Mouse (Mus musculus) lung, postnatal 36 days (tissue): ENCODE measurements around the gene 4930523C07Rik.

Experiments used
- DNase-seq: peaks from one replicate; pipeline ENCODE4 v3.0.0; 2022; ENCODE audit warnings: mixed read lengths

Gene 4930523C07Rik

GRCm38 (mm10) chr1:160046786-160047185 lies 2.6 kb downstream of the 4930523C07Rik start:
- no peak for DNase-seq

- no peak for DNase-seq
Observed at GRCm38 (mm10) chr1:160047481-160047931, 3.3 kb downstream of the 4930523C07Rik start.

- DNase-seq, result no peak
Observed at GRCm38 (mm10) chr1:160049131-160049880, 5.1 kb downstream of the 4930523C07Rik start.

- DNase-seq, result no peak
Observed at GRCm38 (mm10) chr1:160050898-160051297, 6.7 kb downstream of the 4930523C07Rik start.

GRCm38 (mm10) chr1:160052556-160053315 lies 8.6 kb downstream of the 4930523C07Rik start:
- DNase-seq, result no peak

DNA sequence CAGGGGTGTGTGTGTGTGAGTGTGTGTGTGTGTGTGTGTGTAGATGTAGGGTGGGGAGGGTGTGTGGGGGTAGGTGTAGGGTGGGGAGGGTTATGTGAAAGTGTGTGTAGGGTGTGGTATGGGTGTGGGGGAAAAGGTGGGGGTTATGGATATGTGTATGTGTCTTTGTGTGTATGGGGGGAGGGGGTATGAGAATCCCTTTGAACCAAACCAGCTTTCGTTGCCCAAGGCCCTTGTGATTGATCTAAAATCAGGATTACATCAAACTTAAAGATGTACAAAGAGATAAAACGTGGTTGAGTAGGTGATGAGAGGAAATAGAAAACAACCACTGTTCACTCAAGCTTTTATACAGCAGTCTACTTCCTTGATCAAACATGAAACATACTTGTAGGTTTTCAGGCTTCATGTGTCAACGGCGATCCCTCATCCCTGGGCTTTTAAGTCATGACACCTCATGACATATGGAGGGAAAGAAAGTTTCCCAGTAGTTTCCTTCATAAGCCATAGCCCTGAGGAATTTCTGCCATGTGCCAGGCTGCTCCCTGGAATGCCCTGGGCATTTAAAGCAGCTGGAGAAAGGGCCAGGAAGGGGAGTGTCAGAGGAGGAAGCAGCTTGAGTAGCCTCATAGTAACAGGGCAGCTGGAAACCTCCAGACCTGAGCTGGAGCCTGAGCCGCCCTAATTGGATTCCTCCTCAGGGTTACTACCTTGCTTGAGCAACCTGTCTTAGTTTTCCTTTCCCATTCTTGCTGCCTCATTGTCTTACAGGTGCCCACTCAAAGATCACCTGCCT lies 9.5 kb downstream of the 4930523C07Rik start:
- DNase-seq, result peak; percentile 59

DNA sequence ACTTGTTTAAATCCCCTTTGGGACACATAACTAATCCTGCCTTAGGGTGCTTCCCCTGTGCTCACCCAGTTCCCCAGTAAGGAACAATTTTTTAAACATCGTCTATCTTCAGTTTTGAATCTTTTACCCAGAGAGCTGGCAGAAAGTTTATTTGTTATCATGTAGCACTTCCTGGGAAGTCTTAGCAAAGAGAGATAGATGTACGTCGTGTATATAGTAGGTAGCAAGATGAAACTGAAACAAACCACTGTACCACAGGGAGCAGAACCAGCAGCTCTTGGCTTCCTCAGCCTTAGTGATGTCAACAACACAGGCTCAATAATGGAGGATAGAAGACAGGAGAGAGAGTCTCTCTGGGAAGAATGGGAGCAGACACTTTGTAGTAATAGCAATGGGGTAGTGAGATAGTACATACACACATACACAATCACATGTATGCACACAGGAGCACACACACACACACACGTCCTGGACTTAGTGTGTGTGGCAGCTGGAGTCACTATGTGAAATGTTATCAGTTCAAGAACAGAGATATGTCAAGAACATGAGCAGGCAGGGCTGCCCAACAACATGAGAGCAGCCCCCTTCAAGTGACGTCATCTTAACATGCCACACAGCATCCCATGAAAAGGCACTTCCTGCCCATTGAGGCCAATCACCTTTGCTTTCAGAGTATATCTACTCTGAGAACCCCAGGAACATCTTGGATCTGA lies 10.3 kb downstream of the 4930523C07Rik start:
- DNase-seq, result no peak

- DNase-seq, result peak; percentile 89
Observed at GRCm38 (mm10) chr1:160057657-160058056, 13.5 kb downstream of the 4930523C07Rik start.

DNA sequence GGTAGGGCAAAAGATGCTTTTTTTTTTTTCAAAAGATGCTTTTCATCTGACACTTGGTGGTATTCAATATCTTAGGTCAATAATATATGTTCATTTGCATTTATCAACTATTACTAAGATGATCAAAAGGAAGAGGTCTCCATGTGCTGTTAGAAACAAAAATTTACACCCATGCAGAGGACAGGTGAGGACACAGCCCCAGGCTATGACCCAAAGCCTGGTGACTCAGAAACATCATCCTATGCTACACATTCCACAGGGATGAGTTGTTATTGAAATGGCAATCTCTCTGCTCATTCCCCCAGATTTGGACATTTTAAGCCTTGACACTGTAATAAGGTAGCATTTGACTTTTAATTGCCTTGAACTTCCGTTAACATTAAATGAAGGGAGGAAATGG lies 15.7 kb downstream of the 4930523C07Rik start:
- no peak for DNase-seq

- peak; percentile 83 for DNase-seq
Observed at GRCm38 (mm10) chr1:160060542-160060941, 16.4 kb downstream of the 4930523C07Rik start.

- no peak for DNase-seq
Observed at GRCm38 (mm10) chr1:160061321-160061720, 17.1 kb downstream of the 4930523C07Rik start.

GRCm38 (mm10) chr1:160061725-160062366 lies 17.7 kb downstream of the 4930523C07Rik start:
- peak; percentile 79 for DNase-seq

GRCm38 (mm10) chr1:160064547-160065144 lies 20.5 kb downstream of the 4930523C07Rik start:
- DNase-seq, result no peak

- DNase-seq, result peak; percentile 95
Observed at GRCm38 (mm10) chr1:160078882-160079661, 34.9 kb downstream of the 4930523C07Rik start.

DNA sequence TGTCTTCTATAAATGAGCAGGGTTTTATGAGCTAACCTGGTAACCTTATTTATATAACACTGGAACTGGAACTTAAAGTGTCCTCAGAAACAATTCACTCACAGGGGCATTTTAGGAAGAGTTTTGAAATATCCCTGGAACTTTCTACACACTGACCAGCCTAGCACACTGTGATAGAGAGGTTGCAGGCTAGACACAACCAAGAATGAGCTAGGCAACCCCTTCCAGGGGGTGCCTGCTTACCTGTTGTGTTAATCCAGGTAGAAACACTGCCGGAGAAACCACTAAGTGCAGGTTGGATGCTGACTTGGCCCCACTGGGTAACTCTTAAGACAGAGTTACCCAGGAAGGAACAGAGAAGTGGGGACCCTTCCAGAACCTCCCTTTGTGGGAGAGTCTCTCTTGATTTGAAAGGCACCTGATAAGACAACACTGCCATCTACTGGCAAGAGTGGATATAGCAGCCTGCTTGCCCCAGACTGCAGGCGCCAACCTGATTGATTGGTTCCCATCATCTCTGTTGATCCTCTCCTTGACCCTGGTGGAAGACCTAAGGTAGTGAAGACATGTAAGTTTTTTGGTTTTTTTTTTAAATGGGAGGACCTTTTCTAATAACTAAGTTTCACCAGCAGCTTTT lies 36.7 kb downstream of the 4930523C07Rik start:
- DNase-seq, result peak; percentile 92

- no peak for DNase-seq
Observed at GRCm38 (mm10) chr1:160082647-160083046, 38.5 kb downstream of the 4930523C07Rik start.

- DNase-seq, result no peak
Observed at GRCm38 (mm10) chr1:160084239-160084638, 40.1 kb downstream of the 4930523C07Rik start.

DNA sequence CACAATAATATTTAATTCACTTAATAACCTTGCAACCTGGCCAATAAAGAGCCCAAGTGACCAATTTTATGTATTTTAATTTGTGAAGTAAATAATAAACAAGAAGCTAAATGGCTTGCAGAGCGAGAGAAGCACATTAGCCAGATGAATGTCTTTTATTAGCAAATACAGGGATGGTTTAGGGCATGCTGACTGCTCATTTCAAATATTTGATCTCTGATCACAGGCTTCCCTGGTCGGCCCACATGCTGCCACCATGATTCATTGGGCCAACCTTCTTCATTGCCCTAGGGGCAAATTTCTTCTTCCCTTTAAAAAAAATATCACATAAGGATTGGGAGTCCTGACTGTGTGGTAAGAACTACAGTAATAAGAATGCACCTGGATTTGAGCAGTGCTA lies 42.5 kb downstream of the 4930523C07Rik start:
- no peak for DNase-seq

DNA sequence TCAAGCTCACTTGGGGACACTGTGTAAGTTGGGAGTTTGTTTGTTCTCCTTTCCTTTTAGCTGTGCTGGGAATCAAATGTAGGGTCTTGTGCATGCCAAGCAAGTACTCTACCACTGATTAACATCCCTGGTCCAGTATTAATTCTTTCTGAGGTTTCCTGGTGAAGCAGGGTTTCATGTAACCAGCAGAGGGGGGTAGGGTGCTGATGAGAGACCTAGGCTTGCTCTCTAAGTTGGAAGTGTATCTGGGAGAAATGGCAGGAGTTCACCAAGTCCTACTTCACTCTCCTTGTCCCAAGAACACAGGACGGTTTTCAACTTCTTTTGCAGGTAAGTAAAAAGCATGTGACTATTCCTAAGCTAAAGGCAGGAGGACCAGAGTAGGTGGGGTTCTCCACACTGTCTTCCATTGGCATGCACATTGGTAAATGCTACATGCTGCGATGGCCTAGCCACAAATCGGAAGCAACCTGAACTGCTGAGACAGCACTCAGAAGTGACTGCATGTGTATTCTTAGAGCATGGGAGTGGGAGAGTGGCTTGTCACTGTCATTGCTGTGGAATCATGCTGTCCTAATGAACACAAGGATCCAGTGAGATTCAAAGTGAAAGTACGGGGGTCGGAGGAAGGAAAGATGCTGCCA lies 55.6 kb downstream of the 4930523C07Rik start:
- peak; percentile 54 for DNase-seq

DNA sequence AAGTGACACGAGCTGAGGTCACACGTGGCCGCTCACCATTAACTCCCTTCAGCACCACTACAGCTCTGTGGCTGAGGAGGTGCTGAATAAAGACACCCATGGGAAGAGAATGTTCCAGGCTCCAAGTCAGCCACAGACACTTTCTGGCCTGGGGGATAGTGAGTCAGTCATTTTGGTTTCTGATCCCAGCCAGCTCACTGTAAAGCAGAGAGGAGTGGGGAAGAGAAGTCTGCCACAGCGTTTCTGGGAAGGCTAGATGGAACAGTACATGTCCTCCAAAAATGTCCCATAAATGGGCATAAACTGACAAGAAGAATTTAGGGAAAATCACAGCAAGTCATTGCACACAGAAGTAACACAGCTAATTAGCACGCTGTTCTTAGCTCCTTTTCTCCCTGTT lies 56.8 kb downstream of the 4930523C07Rik start:
- no peak for DNase-seq
